Comparison of ENCODE assay signal across 23 mouse cellular contexts in genomic region chr1:179592143-179592542, GRCm38 (mm10). TPM values are rescaled to one million over a fixed set of nuclear protein-coding genes. Genes with fewer than 3 reads are reported as not detected.
DNase-seq lines count a peak whose midpoint lies in the region; ATAC-seq and TF ChIP-seq lines count a peak whose summit lies in the region.
"Had no signal": no experiment of that assay in that cellular context is flagged by ENCODE, and none has a peak within 500 bp of the region (broad histone marks: within the 10 kb centered on the region; RNA-seq: fewer than 3 reads in every experiment).

No protein-coding gene starts in this region.

- no peaks in the 10 kb centered on the region for H3K27me3 ChIP-seq in cerebellum, adult 2 months (ENCODE audit: control insufficient read depth, insufficient read depth, low read length)
- no peaks in the 10 kb centered on the region for H3K27me3 ChIP-seq in forebrain, embryonic 15.5 days
- no peaks in the 10 kb centered on the region for H3K27me3 ChIP-seq in forebrain, embryonic 13.5 days
- H3K27me3 ChIP-seq: embryonic facial prominence, embryonic 13.5 days; heart, embryonic 12.5 days; heart, embryonic 15.5 days; hindbrain, embryonic 13.5 days; intestine, embryonic 15.5 days had no signal

- no peaks in the 10 kb centered on the region for H3K9me3 ChIP-seq in forebrain, embryonic 15.5 days
- H3K9me3 ChIP-seq in forebrain, embryonic 13.5 days (replicated peaks), result no peaks in the 10 kb centered on the region
- H3K9me3 ChIP-seq: embryonic facial prominence, embryonic 10.5 days; embryonic facial prominence, embryonic 13.5 days; heart, embryonic 12.5 days; heart, embryonic 15.5 days; hindbrain, embryonic 10.5 days; hindbrain, embryonic 13.5 days; intestine, embryonic 15.5 days had no signal

- WGBS in cerebellum, adult 2 months, result 17% methylated on average over 2 of the region's 2 CpGs
- WGBS in forebrain, embryonic 15.5 days, result 79% methylated on average over 2 of the region's 2 CpGs
- WGBS in forebrain, embryonic 13.5 days, result 91% methylated on average over 2 of the region's 2 CpGs

- no peak overlapping the region for H3K9ac ChIP-seq in forebrain, embryonic 15.5 days (replicated peaks)
- H3K9ac ChIP-seq in forebrain, embryonic 13.5 days, result no peak overlapping the region
- H3K9ac ChIP-seq: embryonic facial prominence, embryonic 13.5 days; heart, embryonic 12.5 days; heart, embryonic 15.5 days; hindbrain, embryonic 13.5 days; intestine, embryonic 15.5 days had no signal

- no peak for ATAC-seq in forebrain, embryonic 15.5 days (replicated peaks)
- ATAC-seq in forebrain, embryonic 13.5 days, result no peak
- ATAC-seq: intestine, embryonic 15.5 days had no signal

- TF ChIP-seq POLR2A in cerebellum, adult 2 months (IDR thresholded peaks at IDR 0.05; ENCODE audit: borderline replicate concordance, insufficient read depth, low read length), result no peak

- H3K36me3 ChIP-seq in forebrain, embryonic 15.5 days, result peaks cover 10% of the 10 kb centered on the region; the same call in 1 of the 2 replicates
- peaks cover 11% of the 10 kb centered on the region for H3K36me3 ChIP-seq in forebrain, embryonic 13.5 days (ENCODE audit: poor library complexity, severe bottlenecking)
- H3K36me3 ChIP-seq: intestine, embryonic 15.5 days had no signal

- peaks cover 29% of the 10 kb centered on the region for H3K4me1 ChIP-seq in cerebellum, adult 2 months (ENCODE audit: control insufficient read depth, insufficient read depth, low read length)
- H3K4me1 ChIP-seq in forebrain, embryonic 15.5 days, result peaks cover 28% of the 10 kb centered on the region
- H3K4me1 ChIP-seq in forebrain, embryonic 13.5 days, result peaks cover 19% of the 10 kb centered on the region; the same call in 1 of the 2 replicates

- no peak overlapping the region for H3K4me2 ChIP-seq in forebrain, embryonic 15.5 days (replicated peaks)
- no peak overlapping the region for H3K4me2 ChIP-seq in forebrain, embryonic 13.5 days
- H3K4me2 ChIP-seq: embryonic facial prominence, embryonic 13.5 days; heart, embryonic 12.5 days; heart, embryonic 15.5 days; hindbrain, embryonic 13.5 days; intestine, embryonic 15.5 days had no signal

- no peak overlapping the region for H3K4me3 ChIP-seq in cerebellum, adult 2 months (replicated peaks; ENCODE audit: insufficient read depth, low read depth, low read length)
- no peak overlapping the region for H3K4me3 ChIP-seq in forebrain, embryonic 15.5 days
- H3K4me3 ChIP-seq in forebrain, embryonic 13.5 days, result no peak overlapping the region
- H3K4me3 ChIP-seq in layer of hippocampus, adult 2 months, result no peak overlapping the region; the same call in 1 of the 2 replicates
- H3K4me3 ChIP-seq: embryonic facial prominence, embryonic 10.5 days; embryonic facial prominence, embryonic 13.5 days; erythroblast, embryonic 14.5 days; heart, embryonic 12.5 days; heart, embryonic 15.5 days; hindbrain, embryonic 10.5 days; hindbrain, embryonic 13.5 days; intestine, embryonic 15.5 days had no signal

- no peak for TF ChIP-seq CTCF in cerebellum, adult 2 months (IDR thresholded peaks at IDR 0.05; ENCODE audit: borderline replicate concordance, insufficient read depth, low read depth, low read length)
- no peak for TF ChIP-seq CTCF in layer of hippocampus, adult 2 months (conservative IDR thresholded peaks at IDR 0.05)

- no peak overlapping the region for H3K27ac ChIP-seq in cerebellum, adult 2 months (ENCODE audit: insufficient read depth, low read length)
- peak overlapping the region; percentile 73 for H3K27ac ChIP-seq in forebrain, embryonic 15.5 days (replicated peaks)
- H3K27ac ChIP-seq in forebrain, embryonic 13.5 days, result no peak overlapping the region
- H3K27ac ChIP-seq in layer of hippocampus, adult 2 months, result peak overlapping the region; percentile 55
- H3K27ac ChIP-seq: embryonic facial prominence, embryonic 10.5 days; embryonic facial prominence, embryonic 13.5 days; heart, embryonic 15.5 days; hindbrain, embryonic 10.5 days; hindbrain, embryonic 13.5 days; intestine, embryonic 15.5 days had no signal

- DNase-seq in cerebellum, adult 2 months, result peak; percentile 43 to 44
- no peak for DNase-seq in cerebellum, adult 9-10 months
- DNase-seq in cerebellum, postnatal 14 days, result peak; percentile 36 to 63
- DNase-seq in cerebellum, adult 11-12 months, result no peak
- DNase-seq in layer of hippocampus, adult 2 months (ENCODE audit: low spot score in 2 of 2), result no peak
- no peak for DNase-seq in layer of hippocampus, adult 8-10 months (ENCODE audit: low spot score in 2 of 2)
- DNase-seq: adrenal gland, adult 8-10 months; adrenal gland, postnatal 25 days; embryo, embryonic 11 days; gastrocnemius, postnatal 14 days; heart, adult 18-20 months; heart, postnatal 10 days; heart, postnatal 36 days had no signal

RNA-seq across cellular contexts. Expression of gene Cnst, which starts 46.0 kb away (rescaled TPM):
- 45.1 and 49.8 TPM in 2 replicates for polyA plus RNA-seq in cerebellum, adult 2 months (2012; rRNA removed)
- 29.9 and 32.1 TPM in 2 replicates for polyA plus RNA-seq in forebrain, embryonic 15.5 days (2015; fragmentation: Nextera tagmentation; extraction: Ambion mirVana)
- polyA plus RNA-seq in forebrain, embryonic 13.5 days (2015; fragmentation: Nextera tagmentation; extraction: Ambion mirVana), result 23.0 and 24.4 TPM in 2 replicates
- total RNA-seq in layer of hippocampus, adult 2 months (2021), result 10 to 100 TPM; 31.9 to 34.4 TPM
- total RNA-seq in layer of hippocampus, adult 8-10 months (2022), result 10 to 100 TPM; 30.5 to 35.9 (median 31.9) TPM

RNA-seq across cellular contexts. Expression of gene Tfb2m, which starts 46.1 kb away (rescaled TPM):
- 22.6 and 23.5 TPM in 2 replicates for polyA plus RNA-seq in cerebellum, adult 2 months (2012; rRNA removed)
- 37.9 and 39.4 TPM in 2 replicates for polyA plus RNA-seq in forebrain, embryonic 15.5 days (2015; fragmentation: Nextera tagmentation; extraction: Ambion mirVana)
- 32.4 and 32.6 TPM in 2 replicates for polyA plus RNA-seq in forebrain, embryonic 13.5 days (2015; fragmentation: Nextera tagmentation; extraction: Ambion mirVana)
- 10 to 100 TPM; 21.0 to 24.8 TPM for total RNA-seq in layer of hippocampus, adult 2 months (2021)
- 10 to 100 TPM; 20.1 to 26.4 (median 24.8) TPM for total RNA-seq in layer of hippocampus, adult 8-10 months (2022)

Comparison
In these comparisons a context has a peak if more than half of its experiments do, and no peak if none do; other contexts are left out.
1. DNase-seq: peak in cerebellum, adult 2 months (2 of 2) and cerebellum, postnatal 14 days (2 of 2); none in cerebellum, adult 9-10 months (single experiment), cerebellum, adult 11-12 months (single experiment), layer of hippocampus, adult 2 months (0 of 2) and layer of hippocampus, adult 8-10 months (0 of 2).
2. H3K27ac ChIP-seq: peak in forebrain, embryonic 15.5 days (single experiment) and layer of hippocampus, adult 2 months (single experiment); none in cerebellum, adult 2 months (single experiment) and forebrain, embryonic 13.5 days (single experiment).